Mouse (Mus musculus): ENCODE data around the gene Gspt1.
"Not testable (repeated sequence)": the region's sequence is repeated elsewhere in the genome, so short reads cannot be mapped to it uniquely, and the experiment has no call there.

Gene Gspt1

DNA sequence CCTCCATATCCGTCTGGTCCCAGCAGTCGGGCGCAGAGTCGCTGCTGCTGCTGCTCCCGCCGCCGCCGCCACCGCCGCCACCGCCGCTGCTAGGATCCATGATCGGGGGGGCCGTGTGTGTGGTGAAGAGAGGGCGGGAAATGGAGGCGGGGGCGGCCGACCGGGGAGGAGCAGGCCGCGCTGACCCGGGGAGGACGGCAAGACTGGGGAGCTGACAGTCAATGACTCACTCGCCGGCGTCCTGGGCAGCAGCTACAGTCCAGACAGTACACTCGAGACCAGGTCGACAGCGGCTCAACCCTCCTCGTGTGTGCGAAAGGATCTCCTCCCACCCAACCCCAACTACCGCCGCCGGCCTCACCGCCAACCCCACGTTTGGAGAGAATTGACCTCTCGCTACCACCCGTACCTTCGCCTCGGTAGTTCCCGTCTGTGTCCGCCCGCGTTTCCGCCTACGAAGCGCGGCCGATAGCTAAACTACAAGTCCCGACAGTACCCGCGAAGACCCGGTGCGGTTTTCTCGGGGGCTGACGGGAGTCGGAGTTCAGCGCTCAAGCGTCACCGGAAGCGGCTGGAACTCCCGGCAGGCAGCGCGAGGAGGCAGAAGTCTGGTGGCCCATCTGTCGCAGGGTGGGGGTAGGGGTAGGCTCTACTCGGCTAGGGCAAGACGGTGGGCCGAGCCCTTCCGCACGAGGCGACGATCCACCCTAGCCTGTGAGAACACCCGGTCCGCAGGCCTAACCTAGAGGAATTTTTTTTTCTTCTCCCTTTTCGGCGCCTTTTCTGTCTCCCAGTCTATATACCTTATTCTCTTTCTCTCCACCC lies at the start of gene Gspt1:
Gene Gspt1, minus strand, starts transcription at position 428 of the 825 bp plus-strand sequence.
- peak; percentile 84 for DNase-seq (ENCODE audit: extremely low spot score, low read depth, low spot score)

DNA sequence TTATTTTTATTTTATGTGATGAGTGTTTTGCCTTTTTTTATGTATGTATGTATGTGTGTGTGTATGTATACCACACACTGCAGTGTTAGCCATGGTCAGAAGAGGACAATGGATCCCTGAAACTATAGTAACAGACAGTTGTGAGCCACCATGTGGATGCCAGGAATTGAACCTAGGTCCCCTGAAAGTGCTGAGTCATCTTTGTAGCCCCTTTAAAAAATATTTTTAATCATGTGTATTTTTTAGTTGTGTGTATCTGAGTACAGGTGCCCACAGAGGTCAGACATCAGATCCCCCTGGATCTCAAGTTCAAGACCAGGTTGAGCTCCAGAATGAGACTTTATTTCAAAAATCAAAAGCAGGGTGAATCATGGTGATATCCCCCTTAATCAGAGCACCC lies 49.6 kb upstream of the Gspt1 start:
- no peak for DNase-seq (ENCODE audit: extremely low spot score, low read depth, low spot score)

DNA sequence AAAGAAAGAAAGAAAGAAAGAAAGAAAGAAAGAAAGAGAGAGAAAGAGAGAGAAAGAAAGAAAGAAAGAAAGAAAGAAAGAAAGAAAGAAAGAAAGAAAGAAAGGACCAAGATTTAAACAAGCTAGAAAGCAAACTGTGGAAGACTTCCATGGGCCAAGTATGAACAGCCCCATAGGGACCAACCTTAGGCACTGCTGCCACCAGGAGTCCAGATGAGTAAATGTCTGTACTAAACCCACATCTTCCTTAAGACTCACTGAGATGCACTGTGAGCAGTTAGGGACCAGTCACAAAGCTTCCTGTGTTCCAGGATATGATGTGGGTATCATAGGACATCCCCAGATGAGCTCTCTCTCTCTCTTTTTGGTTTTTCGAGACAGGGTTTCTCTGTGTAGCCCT lies 43.6 kb upstream of the Gspt1 start:
- not testable (repeated sequence) for DNase-seq (ENCODE audit: extremely low spot score, low read depth, low spot score)

DNA sequence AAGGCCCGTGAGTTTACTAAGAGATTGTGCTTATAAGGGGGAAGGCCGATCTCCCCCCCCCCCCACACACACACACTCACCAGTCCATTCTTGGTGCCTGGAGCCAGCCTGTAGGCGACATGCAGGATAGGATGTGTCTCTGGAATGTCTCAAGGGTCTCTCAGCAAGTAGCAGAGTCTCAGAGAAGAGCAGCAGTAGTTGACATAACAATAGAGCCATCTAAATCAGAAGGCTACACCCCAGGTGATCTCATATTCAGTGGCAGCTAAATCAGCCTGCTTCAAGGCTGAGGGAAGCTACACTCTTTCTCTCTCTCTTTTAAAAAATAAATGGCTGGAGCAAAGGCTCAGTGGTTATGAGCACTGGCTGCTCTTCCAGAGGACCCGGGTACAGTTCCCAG lies 41.5 kb upstream of the Gspt1 start:
- not testable (repeated sequence) for DNase-seq (ENCODE audit: extremely low spot score, low read depth, low spot score)

DNA sequence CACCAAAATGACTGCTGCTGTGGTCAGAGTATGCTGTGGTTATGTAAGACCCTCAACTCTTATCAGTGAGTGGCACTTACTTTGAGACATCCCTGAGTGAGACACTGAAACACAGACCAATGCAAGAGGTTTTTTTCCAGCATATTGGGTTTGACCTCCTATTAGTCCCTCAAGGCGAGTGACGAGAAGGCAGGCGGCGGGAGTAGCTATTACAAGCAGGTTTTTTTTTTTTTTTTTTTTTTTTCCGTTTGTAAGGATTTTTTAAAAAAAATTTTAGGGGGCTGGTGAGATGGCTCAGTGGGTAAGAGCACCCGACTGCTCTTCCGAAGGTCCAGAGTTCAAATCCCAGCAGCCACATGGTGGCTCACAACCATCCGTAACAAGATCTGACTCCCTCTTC lies 34.7 kb upstream of the Gspt1 start:
- DNase-seq (ENCODE audit: extremely low spot score, low read depth, low spot score), result not testable (repeated sequence)

DNA sequence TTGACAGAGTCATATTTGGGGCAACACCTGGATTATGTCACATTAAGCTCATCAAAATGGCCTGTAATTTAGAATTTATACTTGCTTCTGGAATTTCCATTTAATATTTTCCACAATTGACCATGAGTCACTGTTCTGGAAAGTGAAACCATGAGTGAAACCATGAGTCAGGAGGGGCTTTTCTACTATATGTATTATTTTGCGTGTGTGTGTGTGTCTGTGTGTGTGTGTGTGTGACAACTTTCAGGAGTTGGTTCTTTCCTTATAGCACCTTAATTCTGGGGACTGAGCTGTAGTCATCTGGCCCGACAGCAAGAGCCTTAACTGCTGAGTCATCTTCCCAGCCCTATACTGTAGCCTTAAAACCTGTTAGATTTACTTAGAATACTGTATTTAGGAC lies 31.8 kb upstream of the Gspt1 start:
- no peak for DNase-seq (ENCODE audit: extremely low spot score, low read depth, low spot score)

DNA sequence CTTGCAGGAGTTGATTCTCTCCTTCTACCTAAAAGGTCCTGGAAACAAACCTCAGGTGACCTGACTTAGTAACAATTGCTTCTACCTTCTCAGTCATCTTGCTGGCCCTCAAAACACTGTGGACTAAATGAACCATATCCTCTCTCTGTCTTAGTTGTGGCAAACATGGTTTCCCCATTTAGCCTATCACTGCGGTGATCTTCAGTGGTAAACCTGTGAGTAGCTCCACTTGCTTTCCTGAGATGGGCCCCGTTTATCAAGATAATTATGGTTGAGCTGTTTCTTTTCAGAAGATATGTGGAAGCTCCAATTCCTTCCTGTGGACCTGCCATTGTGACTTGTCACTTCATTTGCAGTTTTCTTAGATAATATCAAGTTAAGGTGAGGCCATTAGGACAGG lies 30.8 kb upstream of the Gspt1 start:
- no peak for DNase-seq (ENCODE audit: extremely low spot score, low read depth, low spot score)

DNA sequence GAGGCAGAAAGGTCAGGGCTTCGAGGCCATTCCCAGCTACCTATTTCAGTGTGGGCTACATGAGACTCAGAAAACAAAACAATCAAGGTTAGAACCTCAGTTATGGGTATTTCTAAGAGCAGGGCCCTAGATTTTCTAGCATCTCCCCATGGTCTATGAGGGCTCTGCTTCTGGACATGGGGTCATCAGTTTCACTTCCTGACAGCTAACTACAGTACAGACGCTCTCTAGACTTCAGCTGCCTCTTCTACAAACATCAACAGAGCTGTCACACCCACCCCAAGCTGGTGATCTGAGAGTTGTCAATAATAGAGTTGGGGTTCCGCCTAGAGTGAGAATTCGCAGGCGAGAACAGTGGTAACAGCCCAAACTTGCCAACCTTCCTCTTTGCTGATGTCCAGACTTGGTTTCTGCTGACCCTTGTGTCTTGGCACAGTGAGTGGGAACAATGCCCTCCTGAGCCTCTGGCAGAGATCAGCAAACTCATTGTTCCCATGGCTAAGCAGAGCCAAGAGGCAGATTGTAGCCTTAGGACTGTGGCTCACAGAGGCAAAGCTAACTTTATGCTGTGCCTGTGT lies 28.6 kb upstream of the Gspt1 start:
- DNase-seq (ENCODE audit: extremely low spot score, low read depth, low spot score), result no peak

DNA sequence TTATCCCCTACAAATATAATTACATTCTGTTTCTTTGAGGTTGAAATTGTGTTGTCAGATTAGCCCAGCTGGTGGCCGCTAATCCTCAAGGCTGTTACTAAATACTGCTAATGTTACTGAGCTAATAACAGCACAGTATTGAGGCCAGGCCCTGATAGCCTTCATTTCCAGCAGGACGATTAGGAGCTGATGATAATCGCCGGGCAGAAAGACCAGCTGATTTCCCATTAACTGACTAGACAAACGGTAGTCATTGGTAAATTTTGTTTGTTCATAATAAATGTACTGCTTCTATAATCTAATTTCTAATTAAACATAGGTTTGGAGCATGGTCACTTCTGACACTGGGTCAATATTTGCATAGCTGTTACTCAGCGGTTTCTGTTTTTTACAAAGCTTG lies 24.7 kb upstream of the Gspt1 start:
- DNase-seq (ENCODE audit: extremely low spot score, low read depth, low spot score), result no peak

DNA sequence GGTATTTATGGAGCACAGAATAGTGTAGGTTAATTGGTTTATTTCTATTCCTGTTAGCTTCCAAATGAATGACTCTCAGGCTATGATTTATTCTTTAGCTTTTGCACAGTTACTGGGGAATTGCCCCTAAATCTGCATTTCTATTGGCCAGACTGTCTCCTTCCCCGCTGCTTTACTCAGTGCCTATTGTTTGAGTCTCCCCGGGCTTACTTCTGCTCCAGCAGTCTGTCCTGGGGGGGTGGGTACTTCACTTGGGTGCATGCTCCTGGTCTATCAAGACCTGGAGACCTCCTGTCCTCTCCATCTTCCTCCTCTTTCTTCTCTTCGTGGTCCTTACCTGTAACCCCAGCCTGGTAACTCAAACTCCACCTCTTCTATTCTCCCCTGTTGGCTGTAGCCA lies 22.8 kb upstream of the Gspt1 start:
- DNase-seq (ENCODE audit: extremely low spot score, low read depth, low spot score), result no peak

DNA sequence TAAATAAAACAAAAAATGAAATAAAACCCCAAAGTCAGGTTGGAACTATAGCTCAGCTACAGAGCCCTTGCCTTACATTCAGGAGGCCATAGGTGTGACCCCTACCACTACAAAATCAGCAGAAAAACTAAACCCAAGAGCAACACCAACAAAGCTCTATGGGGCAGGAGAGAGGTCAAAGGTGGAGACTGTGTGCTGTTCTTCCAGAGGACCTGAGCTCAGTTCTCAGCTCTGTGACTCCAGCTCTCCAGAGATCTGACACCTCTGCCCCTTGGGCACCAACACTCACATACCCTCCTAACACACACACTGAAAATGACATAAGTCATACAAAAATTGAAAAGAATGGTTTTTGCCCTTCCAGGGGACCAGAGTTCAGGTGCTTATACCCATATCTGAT lies 16.9 kb upstream of the Gspt1 start:
- no peak for DNase-seq (ENCODE audit: extremely low spot score, low read depth, low spot score)

DNA sequence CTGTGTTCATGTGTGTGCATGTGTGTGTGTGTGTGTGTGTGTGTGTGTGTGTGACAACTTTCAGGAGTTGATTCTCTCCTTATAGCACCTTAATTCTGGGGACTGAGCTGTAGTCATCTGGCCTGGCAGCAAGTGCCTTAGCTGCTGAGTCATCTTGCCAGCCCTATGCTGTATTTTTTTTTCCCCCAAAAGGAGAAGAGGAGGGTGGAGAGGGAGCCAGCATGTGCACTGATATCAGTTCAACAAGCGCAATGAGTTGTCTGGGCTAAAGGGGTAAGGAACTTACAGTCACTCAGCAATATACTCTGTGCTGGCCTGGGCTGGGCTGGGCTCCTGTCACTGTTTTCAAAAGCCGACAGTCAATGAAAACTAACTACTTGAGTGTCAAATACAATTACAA lies 16.5 kb upstream of the Gspt1 start:
- no peak for DNase-seq (ENCODE audit: extremely low spot score, low read depth, low spot score)

DNA sequence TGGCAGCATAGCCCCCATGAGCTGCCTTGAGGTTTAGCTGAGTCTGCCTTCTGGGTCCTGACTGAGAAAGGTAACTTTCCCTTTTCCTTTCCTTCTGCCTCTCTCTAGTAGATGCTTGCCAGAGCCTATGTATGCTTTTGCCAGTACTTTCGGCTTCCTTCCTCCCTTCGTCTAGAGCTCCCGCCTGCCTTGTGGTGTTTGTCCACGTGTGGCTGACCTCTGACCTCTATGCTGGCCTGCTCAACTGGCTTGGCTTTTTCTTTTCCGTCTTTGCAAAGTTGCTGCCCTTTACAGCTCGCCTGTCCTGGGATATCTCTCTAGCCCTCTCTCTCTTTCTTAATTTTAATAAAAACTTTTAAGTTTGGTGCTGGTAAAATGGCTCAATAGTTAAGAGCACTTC lies 15.7 kb upstream of the Gspt1 start:
- DNase-seq (ENCODE audit: extremely low spot score, low read depth, low spot score), result no peak

DNA sequence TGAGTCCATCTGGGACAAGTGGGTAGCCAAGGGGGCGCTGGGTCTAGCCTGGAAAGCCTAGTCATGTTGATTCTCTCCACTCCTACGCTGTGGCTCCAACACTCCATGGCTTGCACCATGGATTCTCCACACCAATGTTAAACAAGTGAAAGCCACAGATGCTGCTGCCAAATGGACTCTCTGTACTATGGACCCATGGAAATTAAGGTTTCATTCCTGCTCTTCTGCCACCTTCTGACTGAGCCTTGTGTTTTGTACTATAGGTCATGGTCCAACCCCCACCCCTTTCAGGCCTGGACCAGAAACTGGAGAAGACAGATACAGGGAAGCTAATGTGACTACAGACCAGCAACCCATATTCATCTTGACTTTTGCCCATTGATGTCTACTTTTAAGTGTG lies 12.4 kb upstream of the Gspt1 start:
- no peak for DNase-seq (ENCODE audit: extremely low spot score, low read depth, low spot score)

DNA sequence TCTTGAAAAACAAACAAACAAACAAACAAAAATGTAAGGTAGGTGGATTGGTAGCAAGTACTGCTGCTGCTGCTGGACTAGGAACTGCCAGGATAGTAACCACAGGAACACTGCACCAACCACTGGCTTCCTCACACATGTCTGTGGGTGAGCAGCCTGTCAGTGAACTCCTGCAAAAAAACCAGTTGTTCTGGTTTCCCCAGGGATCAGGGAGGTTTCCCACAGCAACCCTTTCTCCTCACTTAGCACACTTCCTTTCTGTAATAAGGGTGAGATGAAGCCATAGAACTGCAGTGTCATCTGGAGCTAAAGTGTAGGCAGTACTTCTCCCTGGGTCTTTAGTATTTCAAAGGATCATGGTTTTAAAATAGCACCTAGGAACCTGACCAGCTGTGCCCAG lies 9.1 kb upstream of the Gspt1 start:
- DNase-seq (ENCODE audit: extremely low spot score, low read depth, low spot score), result no peak

DNA sequence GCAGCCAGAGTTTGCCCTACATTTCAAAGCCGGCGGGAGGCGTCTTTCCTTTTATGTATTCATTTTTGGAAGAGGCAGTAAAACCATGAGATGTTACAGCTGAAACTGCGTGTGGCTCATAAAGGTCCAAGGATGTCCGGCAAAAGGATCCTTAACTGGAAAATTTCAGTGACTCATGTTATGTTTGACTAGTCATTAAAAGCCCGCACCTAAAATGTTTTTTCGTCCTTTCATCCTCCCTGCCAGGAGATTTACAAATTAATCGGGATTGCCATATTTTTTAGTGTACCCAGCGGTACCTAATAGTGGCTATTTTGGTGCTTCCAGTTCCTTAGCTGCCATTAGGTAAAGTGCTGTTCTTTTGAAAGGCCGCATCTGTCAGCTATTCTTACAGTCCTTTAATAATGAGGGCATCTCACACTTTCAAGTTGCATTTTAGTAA lies 619 bp upstream of the Gspt1 start:
- no peak for DNase-seq (ENCODE audit: extremely low spot score, low read depth, low spot score)

DNA sequence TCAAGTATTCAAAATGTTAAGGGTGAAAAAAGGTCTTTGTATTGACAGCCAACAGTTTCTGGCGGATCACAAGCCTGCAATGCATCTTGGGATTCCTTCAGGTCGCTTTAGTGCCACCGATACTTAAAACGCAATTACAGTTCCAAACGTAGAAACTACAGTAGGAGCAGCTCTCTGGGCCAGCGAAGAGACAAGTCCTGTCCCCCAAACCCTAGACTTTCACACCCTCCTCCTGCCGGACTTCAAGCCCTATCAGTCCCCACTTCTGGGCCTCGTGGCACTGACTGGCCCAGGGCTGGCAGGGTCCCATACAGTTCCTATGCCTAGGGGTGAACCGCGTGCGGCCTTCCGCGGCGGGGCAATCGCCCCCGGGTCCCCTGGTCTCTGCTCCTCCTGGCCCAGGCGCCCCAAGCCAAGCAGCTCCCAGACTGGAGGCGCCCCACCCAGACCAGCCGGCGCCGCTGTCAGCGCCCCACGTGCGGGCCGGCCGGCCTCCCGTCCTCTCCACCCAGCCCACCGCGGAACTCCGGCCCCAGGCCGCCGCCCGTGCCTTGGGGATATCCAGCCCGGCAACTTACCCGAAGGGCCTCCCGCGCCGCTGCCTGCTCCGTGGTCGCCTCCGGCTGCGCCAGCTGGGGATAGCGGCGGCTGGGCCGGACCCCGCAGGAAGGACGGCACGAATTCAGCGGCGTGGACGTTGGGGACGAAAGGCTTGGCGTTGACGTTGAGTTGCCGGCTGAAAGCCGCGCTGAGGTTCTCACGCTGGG lies 877 bp downstream of the Gspt1 start:
- DNase-seq (ENCODE audit: extremely low spot score, low read depth, low spot score), result no peak

DNA sequence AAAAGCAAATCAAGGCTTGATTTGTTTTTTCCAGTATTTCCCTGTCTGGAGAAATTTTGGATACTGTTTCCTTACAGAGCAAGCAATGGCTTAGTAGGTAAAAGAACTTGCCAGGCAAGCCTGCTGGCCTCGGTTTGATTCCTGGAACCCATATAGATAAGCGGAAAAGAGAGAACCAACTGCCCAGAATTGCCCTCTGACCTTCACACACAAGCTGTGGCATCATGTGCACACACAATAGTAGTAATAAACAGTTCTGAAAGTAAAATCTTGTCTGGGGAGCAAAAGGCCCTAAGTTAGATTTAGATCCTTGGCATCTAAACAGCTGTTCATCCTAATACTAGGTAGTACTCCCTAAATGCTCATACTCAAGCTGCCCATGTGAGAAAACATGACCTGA lies 6.3 kb downstream of the Gspt1 start:
- DNase-seq (ENCODE audit: extremely low spot score, low read depth, low spot score), result no peak

DNA sequence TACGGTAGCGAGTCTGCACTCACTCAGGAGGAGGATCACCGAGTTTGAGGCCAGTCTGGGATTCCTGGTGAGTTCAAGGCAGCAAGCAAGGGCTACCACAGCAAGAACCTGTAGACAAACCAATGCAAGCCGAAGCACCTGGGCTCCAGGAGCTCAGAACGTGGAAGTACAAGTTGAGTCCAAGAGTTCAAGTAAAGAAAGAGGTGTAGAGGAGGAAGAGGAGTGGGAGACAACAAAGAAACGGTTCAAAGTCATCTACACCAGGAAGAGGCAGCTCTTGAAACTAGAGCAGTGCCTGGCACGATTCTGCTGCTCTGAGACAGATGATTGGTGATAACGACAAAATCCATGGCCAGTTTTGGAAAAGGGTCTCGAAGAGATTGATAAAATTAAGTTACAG lies 8.4 kb downstream of the Gspt1 start:
- DNase-seq (ENCODE audit: extremely low spot score, low read depth, low spot score), result no peak

DNA sequence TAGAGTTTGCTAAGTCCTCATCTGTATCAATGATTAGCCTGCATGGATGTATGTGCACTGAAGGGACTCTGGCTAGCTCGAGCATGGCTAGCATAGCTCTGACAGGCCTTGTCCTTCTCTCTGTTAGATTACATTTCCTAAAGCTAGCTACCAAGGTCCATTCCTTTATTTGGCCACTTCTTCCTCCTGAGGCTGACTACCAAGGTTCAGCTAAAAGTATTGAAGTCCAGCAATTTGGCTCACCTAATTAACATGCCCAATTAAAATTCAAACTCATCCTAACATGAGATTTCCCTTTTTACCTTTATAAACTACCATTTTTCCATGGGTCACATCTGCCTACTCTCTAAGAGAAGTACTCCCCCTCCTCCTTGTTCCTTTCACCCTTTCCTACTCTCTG lies 11.7 kb downstream of the Gspt1 start:
- DNase-seq (ENCODE audit: extremely low spot score, low read depth, low spot score), result no peak

DNA sequence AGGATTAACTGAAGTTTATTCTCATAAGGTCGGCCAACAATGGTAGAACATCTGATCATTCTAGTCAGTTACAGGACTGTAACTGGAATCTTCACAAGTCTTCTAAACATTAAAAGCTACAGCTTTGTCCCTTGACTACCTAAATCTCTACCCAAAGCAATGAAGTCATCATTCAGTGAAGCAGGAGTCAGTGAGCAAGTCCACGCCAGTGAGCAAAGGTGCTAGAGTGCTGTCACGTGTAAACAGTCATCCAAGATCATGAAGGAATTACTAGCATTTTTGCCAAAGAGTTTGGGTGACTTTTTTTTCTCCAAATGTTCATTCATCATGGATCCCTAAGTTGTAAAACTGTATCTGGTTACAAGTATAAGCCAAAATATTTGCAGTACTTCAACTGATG lies 36.3 kb downstream of the Gspt1 start:
- DNase-seq (ENCODE audit: extremely low spot score, low read depth, low spot score), result no peak

Measured in hindlimb bud, embryonic 11.5 days (tissue).